Mouse (Mus musculus): ENCODE data around the gene Gstt4. TPM values are rescaled to one million over a fixed set of nuclear protein-coding genes. Genes with fewer than 3 reads are reported as not detected.

Gene Gstt4
- polyA plus RNA-seq, 1 experiment from 2014 or later: not detected

DNA sequence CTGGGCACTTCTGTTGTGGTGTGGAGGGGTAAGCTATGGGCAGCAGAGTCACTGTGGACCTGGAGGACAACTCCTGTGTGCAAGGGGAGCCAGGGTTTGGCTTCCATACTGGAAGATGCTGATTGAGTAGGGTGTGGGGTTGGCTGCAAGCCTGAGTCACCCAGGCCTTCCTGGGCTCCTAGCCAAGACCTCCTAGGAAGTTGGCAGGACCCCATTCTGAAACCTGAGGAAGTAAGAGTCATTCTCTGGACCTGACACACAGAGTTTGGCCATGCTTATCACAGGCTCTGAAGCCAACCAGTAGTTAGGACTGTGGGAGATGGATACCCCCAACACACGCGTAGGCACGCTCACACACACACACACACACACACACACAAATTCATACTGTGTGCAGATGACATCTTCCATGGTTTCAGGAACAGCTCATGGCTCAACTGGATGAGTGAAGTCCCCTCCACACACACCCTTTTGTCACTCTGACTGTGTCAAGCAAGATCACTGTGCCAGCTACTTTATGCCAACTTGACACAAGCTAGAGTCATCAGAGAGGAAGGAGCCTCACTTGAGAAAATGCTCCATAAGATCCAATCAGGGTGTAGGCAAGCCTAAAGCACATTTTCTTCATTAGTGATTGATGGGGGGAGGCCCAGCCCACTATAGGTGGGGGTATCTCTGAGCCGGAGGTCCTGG lies 5.5 kb upstream of the Gstt4 start:
- no peaks in the 10 kb centered on the region for H3K36me3 ChIP-seq (replicated peaks; ENCODE audit: control insufficient read depth, insufficient read depth, low read depth, low read length)
- no peaks in the 10 kb centered on the region for H3K4me1 ChIP-seq (ENCODE audit: control insufficient read depth, insufficient read depth, low read length)
- no peak overlapping the region for H3K4me3 ChIP-seq (ENCODE audit: low read depth, low read length)
- no peak overlapping the region for H3K27ac ChIP-seq (replicated peaks; ENCODE audit: low read depth, low read length)
- H3K9me3 ChIP-seq (replicated peaks; ENCODE audit: control insufficient read depth, low read length): no peaks in the 10 kb centered on the region
- no peak for ATAC-seq (replicated peaks; ENCODE audit: insufficient number of reproducible peaks, low FRiP score, low TSS enrichment, low read depth)
- H3K27me3 ChIP-seq (ENCODE audit: control insufficient read depth, insufficient read depth, low read length): no peaks in the 10 kb centered on the region
- 98% methylated on average over 4 of the region's 4 CpGs for WGBS
- no peak for DNase-seq (ENCODE audit: low spot score)
- H3K9ac ChIP-seq (replicated peaks; ENCODE audit: low read length): no peak overlapping the region
- no peak overlapping the region for H3K4me2 ChIP-seq (ENCODE audit: low read depth, low read length)

- Histone ChIP-seq H3K4me2 (ENCODE audit: low read depth, low read length) (no peak overlapping the region), H3K4me3 (ENCODE audit: low read depth, low read length) (no peak overlapping the region), H3K36me3 (replicated peaks; ENCODE audit: control insufficient read depth, insufficient read depth, low read depth, low read length) (no peaks in the 10 kb centered on the region), H3K4me1 (ENCODE audit: control insufficient read depth, insufficient read depth, low read length) (no peaks in the 10 kb centered on the region), H3K27ac (replicated peaks; ENCODE audit: low read depth, low read length) (no peak overlapping the region), H3K9ac (replicated peaks; ENCODE audit: low read length) (no peak overlapping the region), H3K27me3 (ENCODE audit: control insufficient read depth, insufficient read depth, low read length) (no peaks in the 10 kb centered on the region), H3K9me3 (replicated peaks; ENCODE audit: control insufficient read depth, low read length) (no peaks in the 10 kb centered on the region)
- WGBS: 88% methylated on average over 4 of the region's 4 CpGs
- no peak for DNase-seq (ENCODE audit: low spot score)
- no peak for ATAC-seq (replicated peaks; ENCODE audit: insufficient number of reproducible peaks, low FRiP score, low TSS enrichment, low read depth)
These were observed 2.2 kb upstream of the Gstt4 start for GRCm38 (mm10) chr10:75824530-75824929.

GRCm38 (mm10) chr10:75823782-75824181 lies 1.4 kb upstream of the Gstt4 start:
- WGBS: 88% methylated on average over 1 of the region's 1 CpGs
- H3K4me1 ChIP-seq (ENCODE audit: control insufficient read depth, insufficient read depth, low read length): no peaks in the 10 kb centered on the region
- no peaks in the 10 kb centered on the region for H3K36me3 ChIP-seq (replicated peaks; ENCODE audit: control insufficient read depth, insufficient read depth, low read depth, low read length)
- no peak overlapping the region for H3K27ac ChIP-seq (replicated peaks; ENCODE audit: low read depth, low read length)
- no peak overlapping the region for H3K4me3 ChIP-seq (ENCODE audit: low read depth, low read length)
- no peaks in the 10 kb centered on the region for H3K9me3 ChIP-seq (replicated peaks; ENCODE audit: control insufficient read depth, low read length)
- H3K27me3 ChIP-seq (ENCODE audit: control insufficient read depth, insufficient read depth, low read length): no peaks in the 10 kb centered on the region
- ATAC-seq (replicated peaks; ENCODE audit: insufficient number of reproducible peaks, low FRiP score, low TSS enrichment, low read depth) (no peak), DNase-seq (ENCODE audit: low spot score) (no peak)
- H3K9ac ChIP-seq (replicated peaks; ENCODE audit: low read length): no peak overlapping the region
- no peak overlapping the region for H3K4me2 ChIP-seq (ENCODE audit: low read depth, low read length)

- Histone ChIP-seq H3K4me2 (ENCODE audit: low read depth, low read length) (no peak overlapping the region), H3K27me3 (ENCODE audit: control insufficient read depth, insufficient read depth, low read length) (no peaks in the 10 kb centered on the region), H3K9me3 (replicated peaks; ENCODE audit: control insufficient read depth, low read length) (no peaks in the 10 kb centered on the region), H3K36me3 (replicated peaks; ENCODE audit: control insufficient read depth, insufficient read depth, low read depth, low read length) (no peaks in the 10 kb centered on the region), H3K27ac (replicated peaks; ENCODE audit: low read depth, low read length) (no peak overlapping the region), H3K4me1 (ENCODE audit: control insufficient read depth, insufficient read depth, low read length) (no peaks in the 10 kb centered on the region), H3K4me3 (ENCODE audit: low read depth, low read length) (no peak overlapping the region), H3K9ac (replicated peaks; ENCODE audit: low read length) (no peak overlapping the region)
- no peak for ATAC-seq (replicated peaks; ENCODE audit: insufficient number of reproducible peaks, low FRiP score, low TSS enrichment, low read depth)
- no peak for DNase-seq (ENCODE audit: low spot score)
- 84% methylated on average over 5 of the region's 5 CpGs for WGBS
These were observed 2.5 kb downstream of the Gstt4 start for GRCm38 (mm10) chr10:75819882-75820281.

DNA sequence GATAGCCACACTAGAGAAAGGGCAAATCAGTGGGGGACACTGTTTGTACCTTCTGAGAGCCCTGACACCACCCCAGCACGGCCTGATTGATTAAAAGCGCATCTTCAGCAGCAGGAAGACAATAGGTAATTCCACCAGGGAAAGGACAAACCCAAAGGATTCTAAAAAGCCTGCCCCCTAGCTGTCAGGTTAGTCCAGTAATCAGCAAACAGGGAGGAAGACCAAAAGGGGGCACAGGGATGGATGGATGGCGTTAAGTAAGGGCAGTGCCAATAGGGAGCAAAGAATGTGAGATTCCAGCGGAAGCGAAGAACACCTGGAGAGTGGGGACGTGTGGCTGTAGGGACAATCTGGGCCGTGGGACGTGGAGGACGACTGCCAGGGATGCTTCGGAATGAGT lies 3.7 kb downstream of the Gstt4 start:
- no peak for DNase-seq (ENCODE audit: low spot score)
- H3K9me3 ChIP-seq (replicated peaks; ENCODE audit: control insufficient read depth, low read length): no peaks in the 10 kb centered on the region
- no peaks in the 10 kb centered on the region for H3K36me3 ChIP-seq (replicated peaks; ENCODE audit: control insufficient read depth, insufficient read depth, low read depth, low read length)
- H3K27me3 ChIP-seq (ENCODE audit: control insufficient read depth, insufficient read depth, low read length): no peaks in the 10 kb centered on the region
- no peak overlapping the region for H3K4me3 ChIP-seq (ENCODE audit: low read depth, low read length)
- H3K4me2 ChIP-seq (ENCODE audit: low read depth, low read length): no peak overlapping the region
- H3K27ac ChIP-seq (replicated peaks; ENCODE audit: low read depth, low read length): no peak overlapping the region
- no peak for ATAC-seq (replicated peaks; ENCODE audit: insufficient number of reproducible peaks, low FRiP score, low TSS enrichment, low read depth)
- WGBS: 64% methylated on average over 10 of the region's 10 CpGs
- H3K4me1 ChIP-seq (ENCODE audit: control insufficient read depth, insufficient read depth, low read length): no peaks in the 10 kb centered on the region
- no peak overlapping the region for H3K9ac ChIP-seq (replicated peaks; ENCODE audit: low read length)

- no peak for ATAC-seq (replicated peaks; ENCODE audit: insufficient number of reproducible peaks, low FRiP score, low TSS enrichment, low read depth)
- 60% methylated on average over 2 of the region's 2 CpGs for WGBS
- no peak overlapping the region for H3K4me2 ChIP-seq (ENCODE audit: low read depth, low read length)
These were observed 18.1 kb downstream of the Gstt4 start for GRCm38 (mm10) chr10:75804217-75804616.

DNA sequence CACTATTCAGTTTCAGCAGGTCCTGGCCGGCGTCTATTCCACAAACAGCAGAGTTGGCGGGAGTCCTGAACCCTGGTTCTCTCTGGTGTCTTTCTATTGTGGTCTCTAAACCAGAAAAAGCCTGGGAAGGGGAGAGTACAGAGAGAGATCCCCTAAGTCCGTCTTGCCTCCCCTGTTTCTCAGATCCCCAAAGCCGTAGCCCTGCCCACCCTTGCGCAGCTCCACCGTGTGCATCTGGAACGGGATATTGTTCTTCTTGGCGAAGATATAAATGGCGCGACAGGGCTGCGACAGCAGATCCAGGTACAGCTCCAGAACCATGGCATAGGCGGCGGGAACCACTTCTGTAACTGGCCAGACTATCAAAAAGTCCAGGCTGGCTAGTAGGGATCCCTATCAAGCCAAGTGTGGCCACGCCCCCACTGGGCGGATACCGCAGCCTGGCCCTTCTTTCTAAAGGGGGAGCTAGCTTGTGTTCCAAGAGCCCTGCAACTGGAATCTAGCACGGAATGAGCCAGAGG lies 24.1 kb downstream of the Gstt4 start, which contains the start of gene Gstt1:
TSS of gene Gstt1 (minus strand) at position 409 of the 521 bp plus-strand sequence.
- Histone ChIP-seq H3K9ac (replicated peaks; ENCODE audit: low read length) (peak within 1 kb of the TSS; percentile 53), H3K4me1 (ENCODE audit: control insufficient read depth, insufficient read depth, low read length) (no peaks in the 10 kb centered on the region), H3K36me3 (replicated peaks; ENCODE audit: control insufficient read depth, insufficient read depth, low read depth, low read length) (no peaks in the 10 kb centered on the region), H3K4me3 (ENCODE audit: low read depth, low read length) (peak within 1 kb of the TSS; percentile 33), H3K4me2 (ENCODE audit: low read depth, low read length) (peak within 1 kb of the TSS; percentile 74), H3K27ac (replicated peaks; ENCODE audit: low read depth, low read length) (no peak within 1 kb of the TSS), H3K27me3 (ENCODE audit: control insufficient read depth, insufficient read depth, low read length) (no peaks in the 10 kb centered on the region; the same call in 1 of the 2 replicates), H3K9me3 (replicated peaks; ENCODE audit: control insufficient read depth, low read length) (no peaks in the 10 kb centered on the region)
- 2% methylated on average over 18 of the region's 18 CpGs for WGBS
- ATAC-seq (replicated peaks; ENCODE audit: insufficient number of reproducible peaks, low FRiP score, low TSS enrichment, low read depth) (peak; percentile 24; the same call in 1 of the 2 replicates), DNase-seq (ENCODE audit: low spot score) (peak; percentile 63)

More at GRCm38 (mm10) chr10:75804217-75804616, 18.1 kb downstream of the Gstt4 start:
- Histone ChIP-seq H3K4me1 (ENCODE audit: control insufficient read depth, insufficient read depth, low read length) (no peaks in the 10 kb centered on the region), H3K27me3 (ENCODE audit: control insufficient read depth, insufficient read depth, low read length) (no peaks in the 10 kb centered on the region), H3K36me3 (replicated peaks; ENCODE audit: control insufficient read depth, insufficient read depth, low read depth, low read length) (no peaks in the 10 kb centered on the region), H3K4me3 (ENCODE audit: low read depth, low read length) (no peak overlapping the region), H3K27ac (replicated peaks; ENCODE audit: low read depth, low read length) (no peak overlapping the region), H3K9ac (replicated peaks; ENCODE audit: low read length) (no peak overlapping the region), H3K9me3 (replicated peaks; ENCODE audit: control insufficient read depth, low read length) (no peaks in the 10 kb centered on the region)
- DNase-seq (ENCODE audit: low spot score): no peak

GRCm38 (mm10) chr10:75797619-75798175 lies 24.6 kb downstream of the Gstt4 start:
- ATAC-seq (replicated peaks; ENCODE audit: insufficient number of reproducible peaks, low FRiP score, low TSS enrichment, low read depth) (no peak), DNase-seq (ENCODE audit: low spot score) (peak; percentile 17)
- WGBS: 2% methylated on average over 12 of the region's 12 CpGs
- Histone ChIP-seq H3K4me3 (ENCODE audit: low read depth, low read length) (peak overlapping the region; percentile 33), H3K27me3 (ENCODE audit: control insufficient read depth, insufficient read depth, low read length) (no peaks in the 10 kb centered on the region; the same call in 1 of the 2 replicates), H3K4me1 (ENCODE audit: control insufficient read depth, insufficient read depth, low read length) (no peaks in the 10 kb centered on the region), H3K9me3 (replicated peaks; ENCODE audit: control insufficient read depth, low read length) (no peaks in the 10 kb centered on the region), H3K27ac (replicated peaks; ENCODE audit: low read depth, low read length) (no peak overlapping the region), H3K9ac (replicated peaks; ENCODE audit: low read length) (peak overlapping the region; percentile 53), H3K36me3 (replicated peaks; ENCODE audit: control insufficient read depth, insufficient read depth, low read depth, low read length) (no peaks in the 10 kb centered on the region), H3K4me2 (ENCODE audit: low read depth, low read length) (peak overlapping the region; percentile 74)
